18 mouse cellular contexts compared by ENCODE assay signal in genomic region chr14:20228336-20228735, GRCm38 (mm10). TPM values are rescaled to one million over a fixed set of nuclear protein-coding genes. Genes with fewer than 3 reads are reported as not detected.
DNase-seq lines count a peak whose midpoint lies in the region; ATAC-seq and TF ChIP-seq lines count a peak whose summit lies in the region.
"Had no signal": no experiment of that assay in that cellular context is flagged by ENCODE, and none has a peak within 500 bp of the region (broad histone marks: within the 10 kb centered on the region; RNA-seq: fewer than 3 reads in every experiment).

No protein-coding gene starts in this region.

- no peaks in the 10 kb centered on the region for H3K27me3 ChIP-seq in kidney, embryonic 15.5 days
- no peaks in the 10 kb centered on the region for H3K27me3 ChIP-seq in liver, postnatal 0 days (ENCODE audit: insufficient read depth, low read length)

- TF ChIP-seq EP300 in liver, postnatal 0 days (IDR thresholded peaks at IDR 0.05; ENCODE audit: low read depth): no peak

- no peak overlapping the region for H3K9ac ChIP-seq in kidney, embryonic 15.5 days
- H3K9ac ChIP-seq in liver, postnatal 0 days (replicated peaks): no peak overlapping the region; the same call in 1 of the 2 replicates

- WGBS in kidney, embryonic 15.5 days: 55% methylated on average over 4 of the region's 4 CpGs
- 39% methylated on average over 4 of the region's 4 CpGs for WGBS in liver, postnatal 0 days (ENCODE audit: insufficient replicate concordance)

- H3K9me3 ChIP-seq in kidney, embryonic 15.5 days (replicated peaks): no peaks in the 10 kb centered on the region
- H3K9me3 ChIP-seq in liver, postnatal 0 days (ENCODE audit: low read length): no peaks in the 10 kb centered on the region
- H3K9me3 ChIP-seq: heart, embryonic 10.5 days; limb, embryonic 10.5 days; megakaryocyte, embryonic 14.5 days had no signal

- H3K4me3 ChIP-seq in kidney, embryonic 15.5 days (replicated peaks): no peak overlapping the region
- H3K4me3 ChIP-seq in liver, postnatal 0 days (ENCODE audit: low read depth, low read length): no peak overlapping the region
- H3K4me3 ChIP-seq in layer of hippocampus, adult 2 months: no peak overlapping the region
- H3K4me3 ChIP-seq: heart, embryonic 10.5 days; limb, embryonic 10.5 days; megakaryocyte, embryonic 14.5 days had no signal

- H3K27ac ChIP-seq in kidney, embryonic 15.5 days: no peak overlapping the region
- no peak overlapping the region for H3K27ac ChIP-seq in liver, postnatal 0 days (ENCODE audit: low read depth)
- no peak overlapping the region for H3K27ac ChIP-seq in layer of hippocampus, adult 2 months
- H3K27ac ChIP-seq: heart, embryonic 10.5 days; limb, embryonic 10.5 days had no signal

- no peak for ATAC-seq in kidney, embryonic 15.5 days (replicated peaks; ENCODE audit: low FRiP score)
- peak; percentile 16; the same call in 1 of the 2 replicates for ATAC-seq in liver, postnatal 0 days

- H3K4me1 ChIP-seq in kidney, embryonic 15.5 days: peaks cover 26% of the 10 kb centered on the region
- H3K4me1 ChIP-seq in liver, postnatal 0 days (ENCODE audit: insufficient read depth): peaks cover 17% of the 10 kb centered on the region; the same call in 1 of the 2 replicates

- peak; percentile 78 for DNase-seq in kidney, adult 18-20 months
- DNase-seq in adrenal gland, adult 2 months: peak; percentile 80
- DNase-seq in adrenal gland, postnatal 25 days: peak; percentile 46
- no peak for DNase-seq in liver, postnatal 0 days
- DNase-seq in spleen, postnatal 14 days (ENCODE audit: low spot score in 2 of 2): no peak
- DNase-seq in layer of hippocampus, adult 2 months (ENCODE audit: low spot score in 2 of 2): no peak
- DNase-seq in left cerebral cortex, adult 9 months (ENCODE audit: low spot score in 2 of 2): no peak
- DNase-seq: cerebellum, postnatal 10 days; heart, postnatal 4 days; lung, adult 2 months; right cerebral cortex, postnatal 14 days; thymus, postnatal 4 days had no signal

- no peak overlapping the region for H3K4me2 ChIP-seq in kidney, embryonic 15.5 days
- H3K4me2 ChIP-seq in liver, postnatal 0 days (ENCODE audit: low read depth, low read length): no peak overlapping the region

- TF ChIP-seq CTCF in liver, postnatal 0 days (IDR thresholded peaks at IDR 0.05; ENCODE audit: low read depth): no peak
- no peak for TF ChIP-seq CTCF in layer of hippocampus, adult 2 months (conservative IDR thresholded peaks at IDR 0.05)

- no peaks in the 10 kb centered on the region for H3K36me3 ChIP-seq in kidney, embryonic 15.5 days
- no peaks in the 10 kb centered on the region for H3K36me3 ChIP-seq in liver, postnatal 0 days (replicated peaks; ENCODE audit: insufficient read depth, low read length)
- H3K36me3 ChIP-seq: heart, embryonic 10.5 days; limb, embryonic 10.5 days had no signal

RNA-seq across cellular contexts. Expression of gene Kcnk16, which starts 40.7 kb away (rescaled TPM):
- 0.21 TPM in 1 of 2 replicates, not detected in the other for polyA plus RNA-seq in kidney, embryonic 15.5 days (2015; fragmentation: Nextera tagmentation; extraction: Ambion mirVana)
- not detected for total RNA-seq in adrenal gland, adult 2 months (2021)
- polyA plus RNA-seq in adrenal gland, adult 2 months (2012; rRNA removed): not detected in 2 replicates
- not detected in 2 replicates for total RNA-seq in adrenal gland, postnatal 25 days (2021)
- 1.4 and 2.0 TPM in 2 replicates for polyA plus RNA-seq in liver, postnatal 0 days (2015; fragmentation: Nextera tagmentation; extraction: Ambion mirVana)
- total RNA-seq in layer of hippocampus, adult 2 months (2021): not detected
- total RNA-seq: heart, postnatal 4 days; layer of hippocampus, postnatal 25 days; neutrophil, adult 5-6 weeks had no signal
- polyA plus RNA-seq: limb, embryonic 10.5 days; lung, adult 2 months had no signal

RNA-seq across cellular contexts. Expression of gene Kcnk5, which starts 46.7 kb away (rescaled TPM):
- polyA plus RNA-seq in kidney, embryonic 15.5 days (2015; fragmentation: Nextera tagmentation; extraction: Ambion mirVana): 15.8 and 17.3 TPM in 2 replicates
- total RNA-seq in adrenal gland, adult 2 months (2021): 1 to 10 TPM; 8.6 to 9.5 TPM
- 6.4 and 9.8 TPM in 2 replicates for polyA plus RNA-seq in adrenal gland, adult 2 months (2012; rRNA removed)
- 5.9 and 12.0 TPM in 2 replicates for total RNA-seq in adrenal gland, postnatal 25 days (2021)
- 4.5 and 5.1 TPM in 2 replicates for polyA plus RNA-seq in liver, postnatal 0 days (2015; fragmentation: Nextera tagmentation; extraction: Ambion mirVana)
- total RNA-seq in layer of hippocampus, adult 2 months (2021): under 1 TPM; 0.10 to 0.23 TPM

Comparison
In these comparisons a context has a peak if more than half of its experiments do, and no peak if none do; other contexts are left out.
1. DNase-seq: peak in kidney, adult 18-20 months (single experiment), adrenal gland, adult 2 months (single experiment) and adrenal gland, postnatal 25 days (single experiment); none in liver, postnatal 0 days (single experiment), spleen, postnatal 14 days (0 of 2), layer of hippocampus, adult 2 months (0 of 2) and left cerebral cortex, adult 9 months (0 of 2).